Mouse (Mus musculus) MEL (cell line): ENCODE data around the gene Pbx3.

Source experiments
- CTCF ChIP-seq, 3 experiments: IDR thresholded peaks in 2 of 3; conservative IDR thresholded peaks in 1 of 3; 2 replicates each; pipeline ENCODE4 v1.5.1; 2011 to 2012; ENCODE audit warnings: low read length in 3 of 3, low read depth in 2 of 3, mild to moderate bottlenecking in 2 of 3, improper control_type of control experiment in 1 of 3, inconsistent platforms in 1 of 3, mixed read lengths in 1 of 3, moderate library complexity in 1 of 3; ENCODE audit not compliant: control insufficient read depth in 1 of 3, insufficient read depth in 1 of 3, poor library complexity in 1 of 3, severe bottlenecking in 1 of 3
- E2F4 ChIP-seq: IDR thresholded peaks from 2 replicates; pipeline ENCODE4 v1.6.1; 2011; ENCODE audit warnings: low read depth, low read length, improper control_type of control experiment, borderline replicate concordance
- JUND ChIP-seq: IDR thresholded peaks from 2 replicates; pipeline ENCODE4 v1.6.1; 2011; ENCODE audit warnings: low read depth, mild to moderate bottlenecking, improper control_type of control experiment, low read length
- MYC ChIP-seq: IDR thresholded peaks from 2 replicates; pipeline ENCODE4 v1.6.1; 2011; ENCODE audit warnings: low read depth, mild to moderate bottlenecking, low read length, improper control_type of control experiment, moderate library complexity
- POLR2A ChIP-seq, 2 experiments: IDR thresholded peaks; 2 replicates each; pipeline ENCODE4 v1.6.1; 2011 to 2012; ENCODE audit warnings: low read length in 2 of 2, mild to moderate bottlenecking in 2 of 2, control low read depth in 1 of 2, improper control_type of control experiment in 1 of 2, low read depth in 1 of 2, moderate library complexity in 1 of 2; ENCODE audit not compliant: control insufficient read depth in 1 of 2, insufficient read depth in 1 of 2, poor library complexity in 1 of 2

DNA sequence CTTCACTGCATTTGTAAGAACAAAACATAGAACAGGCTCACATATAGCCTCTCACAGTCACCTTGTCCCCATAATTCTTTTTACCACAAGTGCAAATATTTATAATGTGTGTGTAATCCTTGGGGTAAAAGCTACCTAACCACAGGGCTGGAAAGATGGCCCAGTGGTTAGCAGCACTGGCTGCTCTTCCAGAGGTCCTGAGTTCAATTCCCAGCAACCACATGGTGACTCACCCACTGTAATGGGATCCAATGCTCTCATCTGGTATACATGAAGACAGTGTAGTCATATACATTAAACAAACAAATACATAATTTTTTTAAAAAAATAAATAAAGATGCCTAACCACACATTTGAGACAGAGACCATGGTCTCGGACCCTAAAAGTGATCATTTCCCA, 240.2 kb downstream of the Pbx3 start:
- no peak for TF ChIP-seq CTCF (IDR thresholded peaks at IDR 0.05 in 2 of 3, conservative IDR thresholded peaks at IDR 0.05 in 1 of 3; ENCODE audit: control insufficient read depth in 1 of 3, insufficient read depth in 1 of 3, low read depth in 2 of 3, low read length in 3 of 3, poor library complexity in 1 of 3, severe bottlenecking in 1 of 3)
- no peak for TF ChIP-seq JUND
- no peak for TF ChIP-seq POLR2A (IDR thresholded peaks at IDR 0.05; ENCODE audit: control insufficient read depth in 1 of 2, insufficient read depth in 1 of 2, low read depth in 1 of 2, low read length in 2 of 2, poor library complexity in 1 of 2)
- no peak for TF ChIP-seq E2F4
- no peak for TF ChIP-seq MYC
